Mouse (Mus musculus) heart, adult 11 months (tissue): ENCODE results near the gene Mphosph10.

ENCODE experiments used
- DNase-seq: peaks from one replicate; pipeline ENCODE4 v3.0.0; 2022

Gene Mphosph10

GRCm38 (mm10) chr7:64349147-64349861 is 42.8 kb downstream of the Mphosph10 start:
- peak; percentile 74 for DNase-seq

GRCm38 (mm10) chr7:64347813-64348212 is 44.3 kb downstream of the Mphosph10 start:
- peak; percentile 64 for DNase-seq

GRCm38 (mm10) chr7:64332686-64333085 is 59.4 kb downstream of the Mphosph10 start:
- peak; percentile 71 for DNase-seq

GRCm38 (mm10) chr7:64331309-64331708 is 60.8 kb downstream of the Mphosph10 start:
- DNase-seq = peak; percentile 40

GRCm38 (mm10) chr7:64327486-64327885 is 64.6 kb downstream of the Mphosph10 start:
- peak; percentile 53 for DNase-seq

GRCm38 (mm10) chr7:64326892-64327291 is 65.2 kb downstream of the Mphosph10 start:
- peak; percentile 92 for DNase-seq
